Mouse (Mus musculus) intestine, embryonic 14.5 days (tissue): Measurements from ENCODE around the gene Slc47a1. TPM values are rescaled to one million over a fixed set of nuclear protein-coding genes. Genes with fewer than 3 reads are reported as not detected.

ENCODE experiments used
- ATAC-seq: fragments of 200-750 bp; cut with Nextera tagmentation; replicated peaks from 2 replicates; pipeline ENCODE4 v1.8.0; 2017; ENCODE audit warnings: low read depth, moderate number of reproducible peaks, moderate TSS enrichment, moderate library complexity; ENCODE audit not compliant: low FRiP score, low TSS enrichment
- DNase-seq: peaks from one replicate; pipeline ENCODE4 v3.0.0-alpha.2; 2018; ENCODE audit warnings: low spot score
- H3K27ac ChIP-seq: fragments of 300-500 bp; sonication (generic); 2 replicates; pipeline ENCODE4 v1.5.1; 2014; ENCODE audit warnings: low read depth, mild to moderate bottlenecking, control low read depth
- H3K27me3 ChIP-seq: fragments of 300-500 bp; sonication (generic); replicated peaks from 2 replicates; pipeline ENCODE4 v1.6.1; 2014; ENCODE audit warnings: low read length, control low read depth; ENCODE audit not compliant: control insufficient read depth, insufficient read depth
- H3K36me3 ChIP-seq: fragments of 300-500 bp; sonication (generic); 2 replicates; pipeline ENCODE4 v1.6.1; 2014; ENCODE audit warnings: low read length, control low read depth; ENCODE audit not compliant: control insufficient read depth, insufficient read depth
- H3K4me1 ChIP-seq: fragments of 300-500 bp; sonication (generic); replicated peaks from 2 replicates; pipeline ENCODE4 v1.6.1; 2014; ENCODE audit warnings: low read length, control low read depth, mixed read lengths; ENCODE audit not compliant: control insufficient read depth, insufficient read depth
- H3K4me2 ChIP-seq: fragments of 300-500 bp; sonication (generic); 2 replicates; pipeline ENCODE4 v1.6.1; 2014; ENCODE audit warnings: low read length
- H3K4me3 ChIP-seq: fragments of 300-500 bp; sonication (generic); 2 replicates; pipeline ENCODE4 v1.5.1; 2014; ENCODE audit warnings: low read depth, low read length, control low read depth, mixed read lengths
- H3K9ac ChIP-seq: fragments of 300-500 bp; sonication (generic); 2 replicates; pipeline ENCODE4 v1.6.1; 2014; ENCODE audit warnings: mild to moderate bottlenecking, low read length
- H3K9me3 ChIP-seq: fragments of 300-500 bp; sonication (generic); 2 replicates; pipeline ENCODE4 v1.6.1; 2016; ENCODE audit warnings: low read length, control low read depth; ENCODE audit not compliant: control insufficient read depth
- WGBS: fragments of 180-500 bp; shearing (Covaris S2); extraction: QIAGEN DNeasy Blood & Tissue Kit; methylation state at CpG from one replicate; pipeline ENCODE4 v1.1.7; 2014; 5-methylcytosine and 5-hydroxymethylcytosine counted together
- polyA plus RNA-seq: library from polyadenylated mRNA; unstranded; fragments of >200 nt; fragmentation: Nextera tagmentation; extraction: Ambion mirVana; gene quantifications from 2 replicates; pipeline ENCODE4 v1.2.1, GENCODE M21; 2014

Slc47a1 gene
- polyA plus RNA-seq, 1 experiment from 2014 or later = 0.43 TPM

GRCm38 (mm10) chr11:61297901-61298300 lies 80.2 kb downstream of the Slc47a1 start:
- H3K4me3 ChIP-seq = no peak overlapping the region
- no peaks in the 10 kb centered on the region for H3K4me1 ChIP-seq
- no peak overlapping the region for H3K4me2 ChIP-seq
- H3K27ac ChIP-seq = no peak overlapping the region
- WGBS = 60% methylated on average over 2 of the region's 2 CpGs
- H3K9ac ChIP-seq = no peak overlapping the region
- no peak for DNase-seq
- no peaks in the 10 kb centered on the region for H3K27me3 ChIP-seq
- no peaks in the 10 kb centered on the region for H3K9me3 ChIP-seq
- no peak for ATAC-seq
- H3K36me3 ChIP-seq = no peaks in the 10 kb centered on the region

- 85% methylated on average over 2 of the region's 2 CpGs for WGBS
- ATAC-seq = no peak
Observed at GRCm38 (mm10) chr11:61297326-61297725, 80.8 kb downstream of the Slc47a1 start.

GRCm38 (mm10) chr11:61296556-61296955 lies 81.6 kb downstream of the Slc47a1 start:
- WGBS = 70% methylated on average over 1 of the region's 1 CpGs
- Histone ChIP-seq H3K4me1 (no peaks in the 10 kb centered on the region), H3K27me3 (no peaks in the 10 kb centered on the region), H3K36me3 (no peaks in the 10 kb centered on the region), H3K27ac (no peak overlapping the region), H3K9ac (no peak overlapping the region), H3K4me2 (no peak overlapping the region), H3K9me3 (no peaks in the 10 kb centered on the region), H3K4me3 (no peak overlapping the region)
- no peak for ATAC-seq
- no peak for DNase-seq

More at GRCm38 (mm10) chr11:61297326-61297725, 80.8 kb downstream of the Slc47a1 start:
- Histone ChIP-seq H3K9ac (no peak overlapping the region), H3K27ac (no peak overlapping the region), H3K4me3 (no peak overlapping the region), H3K9me3 (no peaks in the 10 kb centered on the region), H3K4me2 (no peak overlapping the region), H3K36me3 (no peaks in the 10 kb centered on the region), H3K4me1 (no peaks in the 10 kb centered on the region), H3K27me3 (no peaks in the 10 kb centered on the region)
- DNase-seq = no peak

GRCm38 (mm10) chr11:61295556-61295955 lies 82.6 kb downstream of the Slc47a1 start:
- Histone ChIP-seq H3K27me3 (no peaks in the 10 kb centered on the region), H3K4me2 (no peak overlapping the region), H3K27ac (no peak overlapping the region), H3K4me3 (no peak overlapping the region), H3K36me3 (no peaks in the 10 kb centered on the region), H3K4me1 (no peaks in the 10 kb centered on the region), H3K9ac (no peak overlapping the region), H3K9me3 (no peaks in the 10 kb centered on the region)
- DNase-seq (no peak), ATAC-seq (no peak)
- 90% methylated on average over 2 of the region's 2 CpGs for WGBS

GRCm38 (mm10) chr11:61294431-61294830 lies 83.7 kb downstream of the Slc47a1 start:
- no peak overlapping the region for H3K9ac ChIP-seq
- H3K4me2 ChIP-seq = no peak overlapping the region
- H3K27ac ChIP-seq = no peak overlapping the region
- WGBS = 58% methylated on average over 3 of the region's 3 CpGs
- H3K36me3 ChIP-seq = no peaks in the 10 kb centered on the region
- no peaks in the 10 kb centered on the region for H3K27me3 ChIP-seq
- no peaks in the 10 kb centered on the region for H3K9me3 ChIP-seq
- no peak for DNase-seq
- no peak for ATAC-seq
- H3K4me1 ChIP-seq = no peaks in the 10 kb centered on the region
- no peak overlapping the region for H3K4me3 ChIP-seq

Other genes with a start within 250 kb of the Slc47a1 start
- 163 TPM in 2 replicates for gene Usp22, start 203.3 kb downstream of the Slc47a1 start, polyA plus RNA-seq
- gene Aldh3a1, start 170.8 kb downstream of the Slc47a1 start, polyA plus RNA-seq = not detected in 2 replicates
- gene Aldh3a2, start 110.9 kb downstream of the Slc47a1 start, polyA plus RNA-seq = 47.9 and 56.0 TPM in 2 replicates
- gene Slc47a2, start 35.5 kb downstream of the Slc47a1 start, polyA plus RNA-seq = not detected in 2 replicates
- gene Rnf112, start 75.8 kb upstream of the Slc47a1 start, polyA plus RNA-seq = 0.85 and 1.0 TPM in 2 replicates
- 239 and 268 TPM in 2 replicates for gene Mfap4, start 107.1 kb upstream of the Slc47a1 start, polyA plus RNA-seq
- 41.9 and 47.3 TPM in 2 replicates for gene Mapk7, start 116.1 kb upstream of the Slc47a1 start, polyA plus RNA-seq
- 34.4 and 37.3 TPM in 2 replicates for gene B9d1, start 126.8 kb upstream of the Slc47a1 start, polyA plus RNA-seq
- 23.5 and 26.5 TPM in 2 replicates for gene Epn2, start 201.3 kb upstream of the Slc47a1 start, polyA plus RNA-seq